Mouse (Mus musculus) macrophage (primary cell): ENCODE data around the gene Dap3. TPM values are rescaled to one million over a fixed set of nuclear protein-coding genes. Genes with fewer than 3 reads are reported as not detected.
A peak's percentile ranks its signal among the peaks of the same experiment; 100 is the strongest.
"Not testable (repeated sequence)": the region's sequence is repeated elsewhere in the genome, so short reads cannot be mapped to it uniquely, and the experiment has no call there.

ENCODE experiments used
- H3K27ac ChIP-seq: fragments of 350-480 bp; formaldehyde crosslinking; 2 replicates; pipeline ENCODE4 v1.9.0; 2021
- H3K36me3 ChIP-seq: fragments of 350-480 bp; formaldehyde crosslinking; 2 replicates; pipeline ENCODE4 v1.9.0; 2021; ENCODE audit errors: inconsistent target
- H3K4me3 ChIP-seq: fragments of 350-480 bp; formaldehyde crosslinking; 2 replicates; pipeline ENCODE4 v1.9.0; 2021; ENCODE audit errors: inconsistent target
- H3K79me2 ChIP-seq: fragments of 350-480 bp; formaldehyde crosslinking; 2 replicates; pipeline ENCODE4 v1.9.0; 2021; ENCODE audit errors: inconsistent target
- WGBS: methylation state at CpG from one replicate; pipeline ENCODE4 v1.1.7; 2026; ENCODE audit warnings: inconsistent platforms; ENCODE audit not compliant: missing documents; 5-methylcytosine and 5-hydroxymethylcytosine counted together
- polyA plus RNA-seq: library from polyadenylated mRNA; stranded (reverse); fragments of 250-400 nt; gene quantifications from 3 replicates; pipeline ENCODE4 v1.2.4, GENCODE M21; 2018; ENCODE audit warnings: inconsistent platforms
- total RNA-seq, 78 experiments: library from RNA; depleted of rRNA; stranded (reverse); fragments of 250-400 nt; gene quantifications; 1 replicate in 9 of 78; 2 replicates in 24 of 78; 3 replicates in 43 of 78; 4 replicates in 2 of 78; pipeline ENCODE4 v1.2.4; 2018; ENCODE audit warnings: inconsistent platforms in 56 of 78

Gene Dap3
- 100 to 1,000 TPM in 19 of 26 experiments, 10 to 100 TPM in 7; 60.7 to 240 (median 130) TPM for total RNA-seq (2018; cell fraction: chromatin; rRNA removed)
- total RNA-seq (2018; cell fraction: cytosol; rRNA removed): 10 to 100 TPM; 24.9 to 38.7 (median 33.0) TPM
- total RNA-seq (2018; cell fraction: nucleus; rRNA removed): 100 to 1,000 TPM in 5 of 26 experiments, 10 to 100 TPM in 21; 52.7 to 165 (median 88.3) TPM
- polyA plus RNA-seq: 20.8 to 37.1 TPM (median 35.9 TPM) in 3 replicates

- Histone ChIP-seq H3K79me2 (peaks cover 90% of the 10 kb centered on the region), H3K4me3 (peak within 1 kb of the TSS; percentile 92), H3K36me3 (no peaks in the 10 kb centered on the region), H3K27ac (peak within 1 kb of the TSS; percentile 91)
- WGBS: under 1% methylated on average over 38 of the region's 64 CpGs
Observed at GRCm38 (mm10) chr3:88950576-88951326, at the start of gene Dap3, which contains the start of gene Ash1l. Gene Dap3, minus strand, starts transcription at chr3:88951181. Gene Ash1l, plus strand, starts transcription at chr3:88950622.

- H3K36me3 ChIP-seq: no peaks in the 10 kb centered on the region
- H3K4me3 ChIP-seq: no peak overlapping the region
- WGBS: 95% methylated on average over 2 of the region's 2 CpGs
- H3K27ac ChIP-seq: no peak overlapping the region
- peaks cover 30% of the 10 kb centered on the region; the same call in 1 of the 2 replicates for H3K79me2 ChIP-seq
Observed at GRCm38 (mm10) chr3:88992793-88993192, 41.8 kb upstream of the Dap3 start.

- Histone ChIP-seq H3K27ac (no peak overlapping the region), H3K36me3 (peaks cover 52% of the 10 kb centered on the region), H3K4me3 (no peak overlapping the region), H3K79me2 (peaks cover 23% of the 10 kb centered on the region)
- 87% methylated on average over 4 of the region's 4 CpGs for WGBS
Observed at GRCm38 (mm10) chr3:88983921-88984381, 33.0 kb upstream of the Dap3 start.

GRCm38 (mm10) chr3:88981206-88982010, 30.4 kb upstream of the Dap3 start:
- WGBS: 93% methylated on average over 8 of the region's 8 CpGs
- H3K36me3 ChIP-seq: peaks cover 52% of the 10 kb centered on the region
- peaks cover 45% of the 10 kb centered on the region for H3K79me2 ChIP-seq
- H3K4me3 ChIP-seq: no peak overlapping the region
- H3K27ac ChIP-seq: no peak overlapping the region

GRCm38 (mm10) chr3:88975012-88975411, 24.0 kb upstream of the Dap3 start:
- Histone ChIP-seq H3K27ac (no peak overlapping the region), H3K36me3 (no peaks in the 10 kb centered on the region), H3K79me2 (peaks cover 100% of the 10 kb centered on the region), H3K4me3 (no peak overlapping the region)
- 96% methylated on average over 2 of the region's 2 CpGs for WGBS

GRCm38 (mm10) chr3:88963211-88963610, 12.2 kb upstream of the Dap3 start:
- peaks cover 11% of the 10 kb centered on the region; the same call in 1 of the 2 replicates for H3K36me3 ChIP-seq
- not testable (repeated sequence) for H3K4me3 ChIP-seq, H3K27ac ChIP-seq
- peaks cover 100% of the 10 kb centered on the region for H3K79me2 ChIP-seq

- Histone ChIP-seq H3K4me3 (no peak overlapping the region), H3K36me3 (no peaks in the 10 kb centered on the region), H3K27ac (no peak overlapping the region), H3K79me2 (peaks cover 90% of the 10 kb centered on the region)
Observed at GRCm38 (mm10) chr3:88953736-88954135, 2.8 kb upstream of the Dap3 start.

- Histone ChIP-seq H3K4me3 (no peak overlapping the region), H3K36me3 (no peaks in the 10 kb centered on the region), H3K79me2 (peaks cover 90% of the 10 kb centered on the region), H3K27ac (no peak overlapping the region)
- WGBS: 83% methylated on average over 3 of the region's 4 CpGs
Observed at GRCm38 (mm10) chr3:88953246-88953645, 2.3 kb upstream of the Dap3 start.

GRCm38 (mm10) chr3:88951327-88951800, 383 bp upstream of the Dap3 start:
- Histone ChIP-seq H3K36me3 (no peaks in the 10 kb centered on the region), H3K79me2 (peaks cover 90% of the 10 kb centered on the region), H3K4me3 (peak overlapping the region; percentile 92), H3K27ac (peak overlapping the region; percentile 91)
- 0% methylated on average over 5 of the region's 5 CpGs for WGBS

- Histone ChIP-seq H3K79me2 (peaks cover 90% of the 10 kb centered on the region), H3K36me3 (no peaks in the 10 kb centered on the region), H3K4me3 (peak overlapping the region; percentile 92), H3K27ac (peak overlapping the region; percentile 22; the same call in 1 of the 2 replicates)
- under 1% methylated on average over 37 of the region's 92 CpGs for WGBS
Observed at GRCm38 (mm10) chr3:88949786-88950575, 1.0 kb downstream of the Dap3 start.

- H3K4me3 ChIP-seq: no peak overlapping the region
- H3K79me2 ChIP-seq: peaks cover 60% of the 10 kb centered on the region
- 98% methylated on average over 4 of the region's 4 CpGs for WGBS
- peaks cover 26% of the 10 kb centered on the region for H3K36me3 ChIP-seq
- no peak overlapping the region for H3K27ac ChIP-seq
Observed at GRCm38 (mm10) chr3:88944109-88944508, 6.9 kb downstream of the Dap3 start.

GRCm38 (mm10) chr3:88942316-88942880, 8.6 kb downstream of the Dap3 start:
- peaks cover 26% of the 10 kb centered on the region for H3K36me3 ChIP-seq
- 91% methylated on average over 10 of the region's 10 CpGs for WGBS
- peaks cover 43% of the 10 kb centered on the region for H3K79me2 ChIP-seq

GRCm38 (mm10) chr3:88939749-88940148, 11.2 kb downstream of the Dap3 start:
- H3K36me3 ChIP-seq: peaks cover 26% of the 10 kb centered on the region
- 73% methylated on average over 3 of the region's 3 CpGs for WGBS
- H3K4me3 ChIP-seq: no peak overlapping the region
- H3K27ac ChIP-seq: no peak overlapping the region
- peaks cover 17% of the 10 kb centered on the region for H3K79me2 ChIP-seq

More at GRCm38 (mm10) chr3:88942316-88942880, 8.6 kb downstream of the Dap3 start:
- no peak overlapping the region for H3K4me3 ChIP-seq
- no peak overlapping the region for H3K27ac ChIP-seq
